Mouse (Mus musculus): ENCODE results near the gene Anxa7. TPM values are rescaled to one million over a fixed set of nuclear protein-coding genes. Genes with fewer than 3 reads are reported as not detected.

The Anxa7 gene
- total RNA-seq (2023), result 38.3 TPM

GRCm38 (mm10) chr14:20479291-20480194 is at the start of gene Anxa7:
Gene Anxa7, minus strand, starts transcription at chr14:20480133.

GRCm38 (mm10) chr14:20496603-20497002 is 16.7 kb upstream of the Anxa7 start, which contains the start of gene Mss51:
Gene Mss51, minus strand, starts transcription at chr14:20496901.

GRCm38 (mm10) chr14:20451765-20452331 is 28.1 kb downstream of the Anxa7 start, which contains the start of gene Cfap70:
Gene Cfap70, minus strand, starts transcription at chr14:20452226.

Other genes starting within 250 kb of the Anxa7 start
- gene Kcnk16, start 210.9 kb downstream of the Anxa7 start, total RNA-seq (2023), result not detected
- 19.5 TPM for gene Nudt13, start 185.4 kb downstream of the Anxa7 start, total RNA-seq (2023)
- 32.4 TPM for gene Ecd, start 132.0 kb downstream of the Anxa7 start, total RNA-seq (2023)
- gene Fam149b, start 132.0 kb downstream of the Anxa7 start, total RNA-seq (2023), result 31.6 TPM
- 76.3 TPM for gene Dnajc9, start 91.2 kb downstream of the Anxa7 start, total RNA-seq (2023)
- gene Mrps16, start 86.5 kb downstream of the Anxa7 start, total RNA-seq (2023), result 24.4 TPM
- not detected for gene Cfap70, start 27.9 kb downstream of the Anxa7 start, total RNA-seq (2023)
- 6.2 TPM for gene Mss51, start 16.8 kb upstream of the Anxa7 start, total RNA-seq (2023)
- gene Ppp3cb, start 66.4 kb upstream of the Anxa7 start, total RNA-seq (2023), result 87.6 TPM
- 5.9 TPM for gene Usp54, start 160.9 kb upstream of the Anxa7 start, total RNA-seq (2023)
- not detected for gene Myoz1, start 176.4 kb upstream of the Anxa7 start, total RNA-seq (2023)
- gene Synpo2l, start 188.2 kb upstream of the Anxa7 start, total RNA-seq (2023), result 0.29 TPM
- 254 TPM for gene Sec24c, start 194.2 kb upstream of the Anxa7 start, total RNA-seq (2023)
- gene Fut11, start 214.8 kb upstream of the Anxa7 start, total RNA-seq (2023), result 5.0 TPM
- 40.6 TPM for gene Chchd1, start 222.9 kb upstream of the Anxa7 start, total RNA-seq (2023)
- gene Zswim8, start 227.4 kb upstream of the Anxa7 start, total RNA-seq (2023), result 157 TPM